Mouse (Mus musculus) lung, embryonic 16.5 days (tissue): ENCODE data around the gene Gnas. TPM values are rescaled to one million over a fixed set of nuclear protein-coding genes. Genes with fewer than 3 reads are reported as not detected.

Experiments used
- ATAC-seq: fragments of 200-750 bp; cut with Nextera tagmentation; 2 replicates; pipeline ENCODE4 v1.8.0; 2017; ENCODE audit warnings: low read depth, mild to moderate bottlenecking, moderate library complexity
- H3K27ac ChIP-seq: fragments of 300-500 bp; sonication (generic); 2 replicates; pipeline ENCODE4 v1.5.1; 2014; ENCODE audit warnings: mild to moderate bottlenecking, control low read depth, low read length
- H3K27me3 ChIP-seq: fragments of 300-500 bp; sonication (generic); 2 replicates; pipeline ENCODE4 v1.6.1; 2014; ENCODE audit warnings: low read depth, low read length, mixed read lengths; ENCODE audit not compliant: control insufficient read depth, insufficient read depth
- H3K36me3 ChIP-seq: fragments of 300-500 bp; sonication (generic); 2 replicates; pipeline ENCODE4 v1.6.1; 2014; ENCODE audit warnings: low read length; ENCODE audit not compliant: control insufficient read depth, insufficient read depth
- H3K4me1 ChIP-seq: fragments of 300-500 bp; sonication (generic); replicated peaks from 2 replicates; pipeline ENCODE4 v1.6.1; 2014; ENCODE audit warnings: low read length, mixed read lengths; ENCODE audit not compliant: control insufficient read depth, insufficient read depth
- H3K4me2 ChIP-seq: fragments of 300-500 bp; sonication (generic); 2 replicates; pipeline ENCODE4 v1.6.1; 2014; ENCODE audit warnings: low read depth, low read length, control low read depth
- H3K4me3 ChIP-seq: fragments of 300-500 bp; sonication (generic); 2 replicates; pipeline ENCODE4 v1.5.1; 2014; ENCODE audit warnings: mild to moderate bottlenecking, low read length, control low read depth
- H3K9ac ChIP-seq: fragments of 300-500 bp; sonication (generic); 2 replicates; pipeline ENCODE4 v1.6.1; 2014; ENCODE audit warnings: low read length, control low read depth
- H3K9me3 ChIP-seq: fragments of 300-500 bp; sonication (generic); 2 replicates; pipeline ENCODE4 v1.6.1; 2016; ENCODE audit warnings: low read length; ENCODE audit not compliant: control insufficient read depth
- WGBS: fragments of 180-500 bp; shearing (Covaris S2); extraction: QIAGEN DNeasy Blood & Tissue Kit; methylation state at CpG from one replicate; pipeline ENCODE4 v1.1.7; 2014; 5-methylcytosine and 5-hydroxymethylcytosine counted together
- polyA plus RNA-seq: library from polyadenylated mRNA; unstranded; fragments of >200 nt; fragmentation: Nextera tagmentation; extraction: Ambion mirVana; gene quantifications from 2 replicates; pipeline ENCODE4 v1.2.1, GENCODE M21; 2015

The Gnas gene
- 1,083 and 1,573 TPM in 2 replicates for polyA plus RNA-seq

GRCm38 (mm10) chr2:174284011-174284410 is at the start of gene Gnas:
TSS of gene Gnas (plus strand) at chr2:174284320.
- Histone ChIP-seq H3K9me3 (peaks cover 34% of the 10 kb centered on the region), H3K4me1 (no peaks in the 10 kb centered on the region), H3K36me3 (peaks cover 54% of the 10 kb centered on the region), H3K9ac (0 out of 2 replicates have a peak within 1 kb of the TSS, but pooled peaks have one; percentile 7), H3K4me2 (peak within 1 kb of the TSS; percentile 46), H3K4me3 (peak within 1 kb of the TSS; percentile 37), H3K27me3 (peaks cover 43% of the 10 kb centered on the region), H3K27ac (no peak within 1 kb of the TSS)
- 46% methylated on average over 19 of the region's 19 CpGs for WGBS
- ATAC-seq = peak; percentile 67; the same call in 1 of the 2 replicates

- Histone ChIP-seq H3K4me3 (no peak overlapping the region), H3K4me1 (no peaks in the 10 kb centered on the region), H3K27me3 (no peaks in the 10 kb centered on the region), H3K9ac (no peak overlapping the region), H3K9me3 (no peaks in the 10 kb centered on the region), H3K4me2 (no peak overlapping the region), H3K27ac (no peak overlapping the region), H3K36me3 (no peaks in the 10 kb centered on the region)
- WGBS = 85% methylated on average over 5 of the region's 5 CpGs
- ATAC-seq = no peak
Observed at GRCm38 (mm10) chr2:174242431-174242830, 41.7 kb upstream of the Gnas start.

- Histone ChIP-seq H3K4me3 (no peak overlapping the region), H3K36me3 (no peaks in the 10 kb centered on the region), H3K9me3 (no peaks in the 10 kb centered on the region), H3K9ac (no peak overlapping the region), H3K27me3 (no peaks in the 10 kb centered on the region), H3K4me1 (no peaks in the 10 kb centered on the region), H3K27ac (no peak overlapping the region), H3K4me2 (no peak overlapping the region)
- ATAC-seq = no peak
Observed at GRCm38 (mm10) chr2:174251963-174252362, 32.2 kb upstream of the Gnas start.

- H3K9ac ChIP-seq = no peak overlapping the region
- no peak overlapping the region for H3K4me2 ChIP-seq
- H3K4me3 ChIP-seq = no peak overlapping the region
- 26% methylated on average over 2 of the region's 2 CpGs for WGBS
- H3K9me3 ChIP-seq = no peaks in the 10 kb centered on the region
- H3K27ac ChIP-seq = no peak overlapping the region
- no peaks in the 10 kb centered on the region for H3K36me3 ChIP-seq
- no peaks in the 10 kb centered on the region for H3K4me1 ChIP-seq
- H3K27me3 ChIP-seq = no peaks in the 10 kb centered on the region
- ATAC-seq = no peak
Observed at GRCm38 (mm10) chr2:174257312-174257711, 26.8 kb upstream of the Gnas start.

GRCm38 (mm10) chr2:174260004-174260403 is 24.1 kb upstream of the Gnas start:
- no peak overlapping the region for H3K27ac ChIP-seq
- no peaks in the 10 kb centered on the region for H3K27me3 ChIP-seq
- no peak overlapping the region for H3K9ac ChIP-seq
- WGBS = 15% methylated on average over 3 of the region's 3 CpGs
- no peaks in the 10 kb centered on the region for H3K9me3 ChIP-seq
- H3K36me3 ChIP-seq = no peaks in the 10 kb centered on the region
- no peak overlapping the region for H3K4me3 ChIP-seq
- no peak for ATAC-seq
- H3K4me1 ChIP-seq = no peaks in the 10 kb centered on the region
- no peak overlapping the region for H3K4me2 ChIP-seq

DNA sequence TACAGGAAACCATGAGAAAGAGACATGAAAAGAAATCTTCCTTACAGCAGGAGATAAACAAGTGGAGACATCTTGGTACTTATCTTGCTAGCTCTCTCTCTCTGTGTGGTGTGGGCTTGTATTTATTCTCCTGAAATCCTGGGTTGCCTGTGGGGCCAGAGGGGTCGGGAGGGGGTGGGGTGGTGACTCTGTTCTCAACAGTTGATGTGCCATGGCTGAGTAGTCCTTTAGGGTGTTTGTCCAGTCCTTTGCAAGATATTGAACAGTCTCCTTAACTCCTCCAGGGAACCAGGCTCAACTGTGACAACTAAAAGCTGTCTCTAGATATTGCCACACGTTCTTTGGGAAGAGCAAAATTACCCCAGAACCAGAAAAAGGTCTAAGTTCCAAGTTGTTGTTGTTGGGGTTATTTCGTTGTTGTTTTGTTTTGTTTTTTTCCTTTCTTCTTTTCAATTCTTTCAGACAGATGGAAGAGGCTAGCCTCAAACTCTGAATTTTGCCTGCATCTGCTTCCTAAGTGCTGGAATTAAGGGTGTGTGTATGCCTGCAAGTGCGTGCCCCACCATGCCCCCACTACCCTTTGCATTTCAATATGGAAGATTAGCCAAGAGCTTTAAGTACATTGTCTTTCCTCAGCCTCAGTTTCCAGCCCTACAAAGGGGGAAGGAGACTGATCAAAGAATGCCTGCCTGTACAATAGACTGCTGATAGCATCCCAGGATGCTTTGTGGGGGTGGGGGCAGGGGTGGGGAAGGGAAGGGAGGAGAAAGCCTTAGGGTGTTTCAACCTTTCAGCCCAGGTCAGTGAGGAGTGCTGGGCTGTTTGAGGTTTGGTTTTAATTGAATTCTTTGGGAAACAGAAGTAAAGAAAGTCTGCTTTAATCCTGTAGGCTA is 23.0 kb upstream of the Gnas start:
- Histone ChIP-seq H3K27me3 (no peaks in the 10 kb centered on the region), H3K9ac (no peak overlapping the region), H3K27ac (no peak overlapping the region), H3K36me3 (no peaks in the 10 kb centered on the region), H3K4me3 (no peak overlapping the region), H3K4me2 (no peak overlapping the region), H3K4me1 (no peaks in the 10 kb centered on the region), H3K9me3 (no peaks in the 10 kb centered on the region)
- 28% methylated on average over 4 of the region's 4 CpGs for WGBS
- no peak for ATAC-seq

- H3K27me3 ChIP-seq = no peaks in the 10 kb centered on the region
- ATAC-seq = no peak
- no peak overlapping the region for H3K4me3 ChIP-seq
- H3K36me3 ChIP-seq = no peaks in the 10 kb centered on the region
- no peaks in the 10 kb centered on the region for H3K4me1 ChIP-seq
- H3K9me3 ChIP-seq = no peaks in the 10 kb centered on the region
- 71% methylated on average over 6 of the region's 6 CpGs for WGBS
- H3K27ac ChIP-seq = no peak overlapping the region
- H3K4me2 ChIP-seq = no peak overlapping the region
- no peak overlapping the region for H3K9ac ChIP-seq
Observed at GRCm38 (mm10) chr2:174261801-174262200, 22.3 kb upstream of the Gnas start.

DNA sequence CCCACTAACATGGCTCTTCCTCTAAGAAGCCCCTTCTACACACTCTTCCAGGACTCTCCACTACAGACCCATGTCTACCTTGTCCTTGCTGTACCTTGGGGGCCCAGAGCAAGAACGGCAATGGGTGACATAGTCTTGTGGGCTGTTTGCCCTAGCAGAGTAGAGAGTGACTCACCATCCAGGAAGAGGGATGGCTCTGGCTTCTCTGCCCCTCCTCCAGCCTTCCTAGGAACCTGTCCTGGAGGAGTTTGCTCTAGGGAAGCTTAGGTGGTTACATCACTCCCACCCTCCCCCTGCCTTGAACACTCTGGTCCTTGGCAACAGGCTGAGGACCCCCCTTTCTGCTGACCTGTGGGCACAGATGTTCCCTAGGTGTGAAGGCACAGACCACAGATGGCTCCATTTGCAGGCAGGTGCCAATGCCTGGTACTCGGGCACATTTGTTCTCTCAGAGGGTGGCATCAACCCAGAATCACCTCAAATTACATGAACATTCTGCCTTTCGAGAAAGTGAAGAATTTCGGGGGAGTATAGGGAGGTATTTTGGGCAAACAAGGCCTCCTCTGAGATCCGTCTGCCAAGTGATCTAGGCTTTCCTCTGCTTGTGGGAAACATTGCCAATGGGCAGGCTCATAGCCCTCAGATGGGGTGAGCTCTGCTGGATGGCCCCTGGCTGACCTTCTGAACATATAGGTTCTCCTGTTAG is 20.9 kb upstream of the Gnas start:
- 62% methylated on average over 5 of the region's 5 CpGs for WGBS
- Histone ChIP-seq H3K27me3 (no peaks in the 10 kb centered on the region), H3K4me2 (no peak overlapping the region), H3K9me3 (no peaks in the 10 kb centered on the region), H3K27ac (no peak overlapping the region), H3K9ac (no peak overlapping the region), H3K4me3 (no peak overlapping the region), H3K4me1 (no peaks in the 10 kb centered on the region), H3K36me3 (no peaks in the 10 kb centered on the region)
- ATAC-seq = peak; percentile 38; the same call in 1 of the 2 replicates

- Histone ChIP-seq H3K36me3 (no peaks in the 10 kb centered on the region), H3K27me3 (no peaks in the 10 kb centered on the region), H3K4me1 (no peaks in the 10 kb centered on the region), H3K9me3 (no peaks in the 10 kb centered on the region), H3K9ac (no peak overlapping the region), H3K27ac (no peak overlapping the region), H3K4me2 (no peak overlapping the region), H3K4me3 (no peak overlapping the region)
- no peak for ATAC-seq
- 81% methylated on average over 8 of the region's 8 CpGs for WGBS
Observed at GRCm38 (mm10) chr2:174264248-174264647, 19.9 kb upstream of the Gnas start.
